28 mouse cellular contexts compared by ENCODE assay signal in the genomic region with DNA sequence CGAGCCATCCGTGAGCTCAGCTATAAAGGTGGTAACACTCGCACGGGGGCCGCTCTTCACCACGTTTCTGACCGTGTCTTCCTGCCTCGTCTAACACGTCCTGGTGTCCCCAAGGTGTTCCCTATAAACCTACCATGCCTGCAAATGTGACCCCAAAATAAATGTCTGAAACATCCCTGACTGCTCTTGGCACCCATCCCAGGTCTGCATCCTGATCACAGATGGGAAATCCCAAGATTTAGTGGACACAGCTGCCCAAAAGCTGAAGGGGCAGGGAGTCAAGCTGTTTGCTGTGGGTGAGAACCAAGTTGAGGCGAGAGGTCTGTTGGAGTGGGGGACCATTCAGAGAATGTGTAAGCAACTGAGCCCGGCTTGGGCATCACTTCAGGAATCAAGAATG. TPM values are rescaled to one million over a fixed set of nuclear protein-coding genes. Genes with fewer than 3 reads are reported as not detected.
"Had no signal": no experiment of that assay in that cellular context is flagged by ENCODE, and none has a peak within 500 bp of the region (broad histone marks: within the 10 kb centered on the region; RNA-seq: fewer than 3 reads in every experiment).

No protein-coding gene starts in this region.

- H3K9me3 ChIP-seq: heart, embryonic 10.5 days; heart, embryonic 12.5 days; hindbrain, embryonic 10.5 days; hindbrain, embryonic 13.5 days; hindbrain, embryonic 15.5 days; limb, embryonic 13.5 days; limb, embryonic 15.5 days; liver, embryonic 12.5 days had no signal

- H3K4me3 ChIP-seq: gastrocnemius, adult 2 months; heart, embryonic 10.5 days; heart, embryonic 12.5 days; hindbrain, embryonic 10.5 days; hindbrain, embryonic 13.5 days; hindbrain, embryonic 15.5 days; limb, embryonic 13.5 days; limb, embryonic 15.5 days; liver, embryonic 12.5 days had no signal

- ATAC-seq: hindbrain, postnatal 0 days; intestine, embryonic 16.5 days; liver, embryonic 12.5 days had no signal

- DNase-seq: gastrocnemius, adult 2 months; gastrocnemius, postnatal 10 days; gastrocnemius, postnatal 25 days; heart, adult 18-20 months; heart, postnatal 10 days; heart, postnatal 4 days; kidney, postnatal 14 days; layer of hippocampus, adult 9-11 months; layer of hippocampus, postnatal 36 days; left cerebral cortex, postnatal 4 days had no signal

- H3K9ac ChIP-seq: heart, embryonic 12.5 days; hindbrain, embryonic 13.5 days; hindbrain, embryonic 15.5 days; limb, embryonic 13.5 days; limb, embryonic 15.5 days; liver, embryonic 12.5 days; liver, embryonic 14.5 days had no signal

- H3K27ac ChIP-seq: gastrocnemius, adult 2 months; heart, embryonic 10.5 days; hindbrain, embryonic 10.5 days; hindbrain, embryonic 13.5 days; hindbrain, embryonic 15.5 days; hindbrain, postnatal 0 days; limb, embryonic 13.5 days; limb, embryonic 15.5 days; liver, embryonic 12.5 days; liver, embryonic 14.5 days had no signal

- H3K4me2 ChIP-seq: heart, embryonic 12.5 days; hindbrain, embryonic 13.5 days; hindbrain, embryonic 15.5 days; limb, embryonic 13.5 days; liver, embryonic 12.5 days had no signal

- H3K4me1 ChIP-seq: hindbrain, embryonic 15.5 days; liver, embryonic 12.5 days had no signal

RNA-seq across cellular contexts. Expression of gene Ucn2, which starts 30.6 kb away (rescaled TPM):
- polyA plus RNA-seq: heart, embryonic 10.5 days; heart, embryonic 12.5 days; heart, embryonic 14.5 days; heart, embryonic 16.5 days; hindbrain, embryonic 10.5 days; hindbrain, embryonic 13.5 days; hindbrain, embryonic 15.5 days; hindbrain, postnatal 0 days; intestine, embryonic 16.5 days; kidney, embryonic 16.5 days; limb, embryonic 11.5 days; liver, adult 2 months; liver, embryonic 12.5 days had no signal

RNA-seq across cellular contexts. Expression of gene Tmem89, which starts 40.8 kb away (rescaled TPM):
- polyA plus RNA-seq: heart, embryonic 10.5 days; heart, embryonic 12.5 days; heart, embryonic 14.5 days; heart, embryonic 16.5 days; intestine, embryonic 14.5 days; kidney, embryonic 14.5 days; kidney, embryonic 16.5 days; limb, embryonic 11.5 days; limb, embryonic 13.5 days; liver, embryonic 12.5 days; liver, embryonic 14.5 days had no signal
